Mouse (Mus musculus): ENCODE measurements at regions not wholly inside any gene's neighbourhood (a gene's known extent, or its start where the extent isn't known, plus 50 kb on each side); places are given as distances from the start of the nearest gene placed in this dataset.

GRCm38 (mm10) chr10:113105771-113106430 is 177.1 kb upstream of the Atxn7l3b start:
- no peak for TF ChIP-seq POLR2A (IDR thresholded peaks at IDR 0.05; ENCODE audit: borderline replicate concordance, insufficient read depth, low read length)
- TF ChIP-seq CTCF (IDR thresholded peaks at IDR 0.05; ENCODE audit: borderline replicate concordance, insufficient read depth, low read depth, low read length), result no peak
